In genomic region chr19:53805063-53805462, GRCm38 (mm10) we compare ENCODE assay signal across 22 mouse cellular contexts.
DNase-seq lines count a peak whose midpoint lies in the region; ATAC-seq and TF ChIP-seq lines count a peak whose summit lies in the region.
"Had no signal": no experiment of that assay in that cellular context is flagged by ENCODE, and none has a peak within 500 bp of the region (broad histone marks: within the 10 kb centered on the region; RNA-seq: fewer than 3 reads in every experiment).

No protein-coding gene starts in this region.

- no peaks in the 10 kb centered on the region for H3K79me2 ChIP-seq in heart, adult 2 months (replicated peaks; ENCODE audit: control insufficient read depth, insufficient read depth, low read length)
- H3K79me2 ChIP-seq in MEL (ENCODE audit: control insufficient read depth, insufficient read depth, low read length, poor library complexity) = peaks cover 6% of the 10 kb centered on the region; the same call in 1 of the 2 replicates

- no peak for TF ChIP-seq POLR2A in heart, adult 2 months (IDR thresholded peaks at IDR 0.05; ENCODE audit: insufficient read depth, low read depth, low read length)
- no peak for TF ChIP-seq POLR2A in MEL (IDR thresholded peaks at IDR 0.05; ENCODE audit: control insufficient read depth in 1 of 2, insufficient read depth in 1 of 2, low read depth in 1 of 2, low read length in 2 of 2, poor library complexity in 1 of 2)

- intact Hi-C loops in heart, adult 2 months (cut with DNase I) = no loop called here
- intact Hi-C loops in heart, postnatal 14 days (cut with DNase I) = no loop called here
- intact Hi-C loops in heart, postnatal 25 days (cut with DNase I) = no loop called here
- intact Hi-C loops in heart, postnatal 10 days (cut with DNase I) = no loop called here

- no peak for TF ChIP-seq RAD21 in MEL (IDR thresholded peaks at IDR 0.05; ENCODE audit: low read depth, low read length)

- ATAC-seq in heart, embryonic 13.5 days (ENCODE audit: extremely low read depth, insufficient number of reproducible peaks, low FRiP score, low TSS enrichment) = no peak
- ATAC-seq in heart, postnatal 0 days (ENCODE audit: insufficient read depth, low read depth) = no peak
- ATAC-seq: forebrain, embryonic 13.5 days; forebrain, embryonic 15.5 days; forebrain, postnatal 0 days had no signal

- H3K9ac ChIP-seq in heart, adult 2 months (ENCODE audit: low read depth, low read length) = no peak overlapping the region
- H3K9ac ChIP-seq in heart, embryonic 13.5 days = peak overlapping the region; percentile 37; the same call in 1 of the 2 replicates
- H3K9ac ChIP-seq in heart, postnatal 0 days (replicated peaks; ENCODE audit: low read depth, low read length) = no peak overlapping the region
- H3K9ac ChIP-seq in MEL (ENCODE audit: control insufficient read depth, low read depth, low read length, poor library complexity, severe bottlenecking) = no peak overlapping the region
- H3K9ac ChIP-seq: embryonic facial prominence, embryonic 12.5 days; forebrain, embryonic 13.5 days; forebrain, embryonic 15.5 days; forebrain, postnatal 0 days had no signal

- peaks cover 32% of the 10 kb centered on the region for H3K4me1 ChIP-seq in heart, adult 2 months (ENCODE audit: control insufficient read depth, insufficient read depth, low read length)
- peaks cover 97% of the 10 kb centered on the region for H3K4me1 ChIP-seq in heart, embryonic 13.5 days
- H3K4me1 ChIP-seq in heart, postnatal 0 days (ENCODE audit: control insufficient read depth, insufficient read depth) = peaks cover 81% of the 10 kb centered on the region
- H3K4me1 ChIP-seq in MEL (ENCODE audit: control insufficient read depth in 1 of 2, insufficient read depth in 2 of 2, low read length in 2 of 2) = peaks cover 54 to 74% of the 10 kb centered on the region in 2 experiments

- 55% methylated on average over 3 of the region's 3 CpGs for WGBS in heart, adult 2 months
- WGBS in heart, embryonic 13.5 days = 61% methylated on average over 3 of the region's 3 CpGs
- WGBS in heart, postnatal 0 days = 45% methylated on average over 3 of the region's 3 CpGs

- no peak overlapping the region for H3K4me3 ChIP-seq in heart, adult 2 months
- no peak overlapping the region for H3K4me3 ChIP-seq in heart, embryonic 13.5 days
- H3K4me3 ChIP-seq in heart, postnatal 0 days (ENCODE audit: low read depth, low read length) = no peak overlapping the region
- no peak overlapping the region for H3K4me3 ChIP-seq in MEL (ENCODE audit: control insufficient read depth in 1 of 2, insufficient read depth in 1 of 2, low read depth in 2 of 2, low read length in 2 of 2)
- H3K4me3 ChIP-seq: embryonic facial prominence, embryonic 10.5 days; embryonic facial prominence, embryonic 12.5 days; forebrain, embryonic 13.5 days; forebrain, embryonic 15.5 days had no signal

- no peak overlapping the region for H3K4me2 ChIP-seq in heart, embryonic 13.5 days
- no peak overlapping the region for H3K4me2 ChIP-seq in heart, postnatal 0 days (ENCODE audit: low read depth, low read length)
- H3K4me2 ChIP-seq: embryonic facial prominence, embryonic 12.5 days; forebrain, embryonic 13.5 days; forebrain, embryonic 15.5 days had no signal

- TF ChIP-seq EP300 in heart, adult 2 months (IDR thresholded peaks at IDR 0.05; ENCODE audit: insufficient read depth, low read depth, low read length) = no peak
- no peak for TF ChIP-seq EP300 in heart, postnatal 0 days (IDR thresholded peaks at IDR 0.05; ENCODE audit: low read depth)
- no peak; a peak in 1 of 4 replicates for TF ChIP-seq EP300 in MEL (IDR thresholded peaks at IDR 0.05; ENCODE audit: low read depth in 1 of 2, low read length in 2 of 2)

- no peak for DNase-seq in heart, adult 2 months
- DNase-seq in heart, postnatal 14 days = no peak
- no peak for DNase-seq in heart, postnatal 25 days (ENCODE audit: low spot score)
- DNase-seq in heart, postnatal 0 days (ENCODE audit: low spot score) = no peak
- DNase-seq in heart, postnatal 10 days = no peak
- DNase-seq in MEL (ENCODE audit: low read depth, low spot score) = no peak
- no peak for DNase-seq in adrenal gland, postnatal 25 days
- DNase-seq: adrenal gland, adult 2 months; adrenal gland, postnatal 10 days; adrenal gland, postnatal 36 days; cerebellum, adult 11-12 months; cerebellum, adult 2 months; cerebellum, adult 9-10 months; cerebellum, postnatal 10 days; cerebellum, postnatal 25 days; forebrain, postnatal 0 days had no signal

- TF ChIP-seq CTCF in heart, adult 2 months (IDR thresholded peaks at IDR 0.05) = no peak
- TF ChIP-seq CTCF in heart, postnatal 0 days (IDR thresholded peaks at IDR 0.05; ENCODE audit: low read depth) = no peak
- no peak for TF ChIP-seq CTCF in MEL (IDR thresholded peaks at IDR 0.05 in 2 of 3, conservative IDR thresholded peaks at IDR 0.05 in 1 of 3; ENCODE audit: control insufficient read depth in 1 of 3, insufficient read depth in 1 of 3, low read depth in 2 of 3, low read length in 3 of 3, poor library complexity in 1 of 3, severe bottlenecking in 1 of 3)

- H3K36me3 ChIP-seq in heart, adult 2 months (ENCODE audit: control insufficient read depth, insufficient read depth, low read length) = peaks cover 25% of the 10 kb centered on the region
- no peaks in the 10 kb centered on the region for H3K36me3 ChIP-seq in heart, embryonic 13.5 days
- no peaks in the 10 kb centered on the region for H3K36me3 ChIP-seq in heart, postnatal 0 days (replicated peaks; ENCODE audit: control insufficient read depth, insufficient read depth, low read length)
- peaks cover 0 to 73% of the 10 kb centered on the region in 2 experiments; a peak in 2 of 4 replicates for H3K36me3 ChIP-seq in MEL (ENCODE audit: control insufficient read depth in 1 of 2, insufficient read depth in 2 of 2, low read length in 2 of 2)
- H3K36me3 ChIP-seq: embryonic facial prominence, embryonic 10.5 days; embryonic facial prominence, embryonic 12.5 days; forebrain, embryonic 15.5 days; G1E had no signal

- peak overlapping the region; percentile 58 for H3K27ac ChIP-seq in heart, adult 2 months
- H3K27ac ChIP-seq in heart, embryonic 13.5 days (replicated peaks) = peak overlapping the region; percentile 59; the same call in 1 of the 2 replicates
- H3K27ac ChIP-seq in heart, postnatal 0 days (ENCODE audit: low read depth) = peak overlapping the region; percentile 46; the same call in 1 of the 2 replicates
- H3K27ac ChIP-seq in MEL (ENCODE audit: control insufficient read depth, low read depth, low read length) = no peak overlapping the region; the same call in 1 of the 2 replicates
- H3K27ac ChIP-seq: embryonic facial prominence, embryonic 10.5 days; embryonic facial prominence, embryonic 12.5 days; forebrain, embryonic 13.5 days; forebrain, embryonic 15.5 days had no signal

- no peaks in the 10 kb centered on the region for H3K9me3 ChIP-seq in heart, embryonic 13.5 days
- H3K9me3 ChIP-seq in heart, postnatal 0 days (replicated peaks; ENCODE audit: control insufficient read depth, low read length) = no peaks in the 10 kb centered on the region
- no peaks in the 10 kb centered on the region for H3K9me3 ChIP-seq in MEL (replicated peaks; ENCODE audit: insufficient read depth, low read length)
- H3K9me3 ChIP-seq: embryonic facial prominence, embryonic 10.5 days; embryonic facial prominence, embryonic 12.5 days; forebrain, embryonic 13.5 days; forebrain, embryonic 15.5 days; G1E had no signal

- no peaks in the 10 kb centered on the region; the same call in 1 of the 2 replicates for H3K27me3 ChIP-seq in heart, adult 2 months (ENCODE audit: control insufficient read depth, insufficient read depth, low read length)
- 0 out of 2 replicates have a peak, but pooled peaks cover 3% of the 10 kb centered on the region for H3K27me3 ChIP-seq in heart, embryonic 13.5 days (replicated peaks)
- H3K27me3 ChIP-seq in heart, postnatal 0 days (ENCODE audit: control insufficient read depth, insufficient read depth, low read length) = no peaks in the 10 kb centered on the region
- no peaks in the 10 kb centered on the region for H3K27me3 ChIP-seq in MEL (ENCODE audit: control insufficient read depth in 1 of 2, insufficient read depth in 2 of 2, low read length in 2 of 2)
- H3K27me3 ChIP-seq: embryonic facial prominence, embryonic 12.5 days; forebrain, embryonic 13.5 days; forebrain, embryonic 15.5 days had no signal

TF ChIP-seq in MEL, 35 proteins besides CTCF, POLR2A, EP300 and RAD21 (continues in another document):
- TF ChIP-seq ZNF384 (IDR thresholded peaks at IDR 0.05; ENCODE audit: low read depth, low read length) (peak; percentile 83), MXI1 (IDR thresholded peaks at IDR 0.05; ENCODE audit: low read depth, low read length) (no peak), NELFE (IDR thresholded peaks at IDR 0.05; ENCODE audit: low read depth, low read length) (peak; percentile 12; the same call in 1 of the 2 replicates), MYB (IDR thresholded peaks at IDR 0.05; ENCODE audit: low read depth, low read length) (no peak), JUND (IDR thresholded peaks at IDR 0.05; ENCODE audit: low read depth, low read length) (no peak), SIN3A (IDR thresholded peaks at IDR 0.05; ENCODE audit: low read length) (no peak), POLR2AphosphoS5 (IDR thresholded peaks at IDR 0.05; ENCODE audit: borderline replicate concordance, low read depth, low read length) (no peak), ZMIZ1 (IDR thresholded peaks at IDR 0.05; ENCODE audit: low read depth, low read length) (no peak), UBTF (IDR thresholded peaks at IDR 0.05; ENCODE audit: borderline replicate concordance, insufficient read depth, low read depth, low read length) (no peak), BHLHE40 (IDR thresholded peaks at IDR 0.05; ENCODE audit: borderline replicate concordance, low read depth, low read length) (no peak), CHD2 (IDR thresholded peaks at IDR 0.05; ENCODE audit: low read length) (no peak), MAX (IDR thresholded peaks at IDR 0.05; ENCODE audit: low read length) (no peak), SMC3 (IDR thresholded peaks at IDR 0.05; ENCODE audit: low read depth, low read length) (no peak), NRF1 (IDR thresholded peaks at IDR 0.05; ENCODE audit: insufficient read depth, low read depth, low read length, poor library complexity, severe bottlenecking) (no peak), HCFC1 (IDR thresholded peaks at IDR 0.05; ENCODE audit: low read depth, low read length) (no peak), TCF12 (IDR thresholded peaks at IDR 0.05; ENCODE audit: low read depth, low read length) (no peak), ZC3H11A (IDR thresholded peaks at IDR 0.05; ENCODE audit: low read depth, low read length) (no peak), MAFK (IDR thresholded peaks at IDR 0.05; ENCODE audit: borderline replicate concordance, low read depth, low read length) (no peak), ETS1 (IDR thresholded peaks at IDR 0.05; ENCODE audit: low read depth, low read length) (0 out of 2 replicates have a peak, but pooled peaks have one; percentile 4), USF2 (IDR thresholded peaks at IDR 0.05; ENCODE audit: borderline replicate concordance in 1 of 2, insufficient read depth in 1 of 2, low read depth in 1 of 2, low read length in 2 of 2) (no peak), KAT2A (conservative IDR thresholded peaks at IDR 0.05; ENCODE audit: low read depth, low read length) (no peak), TBP (IDR thresholded peaks at IDR 0.05; ENCODE audit: low read depth, low read length) (no peak)
